Comparison of ENCODE assay signal across 13 mouse cellular contexts in the genomic region with DNA sequence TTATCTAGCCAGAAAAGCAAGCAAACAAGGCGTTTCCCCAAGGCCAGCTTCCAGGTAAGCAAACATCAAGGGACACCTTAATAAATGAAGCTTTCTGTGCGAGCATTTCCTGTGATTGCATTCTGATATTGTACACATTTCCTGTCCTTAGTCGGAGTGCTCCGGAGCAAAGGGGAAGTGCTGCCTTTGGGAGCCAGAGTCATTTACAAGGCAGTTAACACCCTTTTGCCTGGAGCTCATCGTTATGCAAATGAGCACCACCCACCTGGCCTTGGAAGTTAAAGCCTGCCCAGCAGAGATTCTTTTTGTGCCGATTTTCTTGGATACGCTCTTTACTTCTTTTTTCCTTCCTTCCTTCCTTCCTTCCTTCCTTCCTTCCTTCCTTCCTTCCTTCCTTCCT.
A peak's percentile ranks its signal among the peaks of the same experiment; 100 is the strongest.
DNase-seq lines count a peak whose midpoint lies in the region; ATAC-seq and TF ChIP-seq lines count a peak whose summit lies in the region.
"Had no signal": no experiment of that assay in that cellular context is flagged by ENCODE, and none has a peak within 500 bp of the region (broad histone marks: within the 10 kb centered on the region; RNA-seq: fewer than 3 reads in every experiment).

No protein-coding gene starts in this region.

- ATAC-seq in kidney, embryonic 14.5 days (ENCODE audit: low FRiP score, low TSS enrichment): no peak
- ATAC-seq: hindbrain, embryonic 16.5 days had no signal

- no peak for TF ChIP-seq POLR2A in kidney, adult 2 months (IDR thresholded peaks at IDR 0.05; ENCODE audit: low read depth, low read length)

- DNase-seq in kidney, adult 2 months: peak; percentile 40
- DNase-seq in urinary bladder, postnatal 14 days (ENCODE audit: low spot score): peak; percentile 19
- no peak for DNase-seq in urinary bladder, adult 2 months (ENCODE audit: low spot score)
- peak; percentile 29 to 48 for DNase-seq in kidney, postnatal 25 days
- DNase-seq in layer of hippocampus, adult 9-10 months (ENCODE audit: low spot score): no peak
- no peak for DNase-seq in limb, embryonic 10.5 days (ENCODE audit: low spot score)
- DNase-seq in gastrocnemius, adult 18-20 months (ENCODE audit: low spot score): no peak
- DNase-seq: cerebellum, adult 11 months; layer of hippocampus, postnatal 36 days had no signal

- H3K4me3 ChIP-seq in kidney, adult 2 months (ENCODE audit: insufficient read depth, low read depth, low read length): no peak overlapping the region
- H3K4me3 ChIP-seq in kidney, embryonic 14.5 days (ENCODE audit: low read length): no peak overlapping the region
- H3K4me3 ChIP-seq in limb, embryonic 10.5 days: no peak overlapping the region
- H3K4me3 ChIP-seq: erythroblast, embryonic 14.5 days; limb, embryonic 12.5 days had no signal

- no peaks in the 10 kb centered on the region for H3K9me3 ChIP-seq in kidney, embryonic 14.5 days (ENCODE audit: control insufficient read depth, low read length)
- no peaks in the 10 kb centered on the region for H3K9me3 ChIP-seq in limb, embryonic 10.5 days (replicated peaks)
- H3K9me3 ChIP-seq: limb, embryonic 12.5 days had no signal

- H3K36me3 ChIP-seq in kidney, adult 2 months (ENCODE audit: control insufficient read depth, insufficient read depth, low read length): no peaks in the 10 kb centered on the region
- no peaks in the 10 kb centered on the region for H3K36me3 ChIP-seq in kidney, embryonic 14.5 days (ENCODE audit: control insufficient read depth, insufficient read depth, low read length)
- no peaks in the 10 kb centered on the region for H3K36me3 ChIP-seq in limb, embryonic 10.5 days
- H3K36me3 ChIP-seq: limb, embryonic 12.5 days had no signal

- 12% methylated on average over 7 of the region's 7 CpGs for WGBS in kidney, adult 2 months
- WGBS in kidney, embryonic 14.5 days: 16% methylated on average over 7 of the region's 7 CpGs
- 13% methylated on average over 7 of the region's 7 CpGs for WGBS in limb, embryonic 10.5 days

- H3K4me2 ChIP-seq in kidney, embryonic 14.5 days (replicated peaks; ENCODE audit: low read depth, low read length): no peak overlapping the region
- H3K4me2 ChIP-seq: limb, embryonic 12.5 days had no signal

- no peaks in the 10 kb centered on the region for H3K4me1 ChIP-seq in kidney, adult 2 months (ENCODE audit: control insufficient read depth, insufficient read depth, low read length)
- peaks cover 6% of the 10 kb centered on the region; the same call in 1 of the 2 replicates for H3K4me1 ChIP-seq in kidney, embryonic 14.5 days (ENCODE audit: control insufficient read depth, insufficient read depth, low read length)
- H3K4me1 ChIP-seq in limb, embryonic 10.5 days: peaks cover 9% of the 10 kb centered on the region

- H3K27me3 ChIP-seq in kidney, adult 2 months (replicated peaks; ENCODE audit: control insufficient read depth, insufficient read depth, low read length): no peaks in the 10 kb centered on the region
- no peaks in the 10 kb centered on the region for H3K27me3 ChIP-seq in kidney, embryonic 14.5 days (ENCODE audit: control insufficient read depth, insufficient read depth, low read length)
- no peaks in the 10 kb centered on the region; the same call in 1 of the 2 replicates for H3K27me3 ChIP-seq in limb, embryonic 10.5 days (ENCODE audit: low read depth, poor library complexity, severe bottlenecking)
- H3K27me3 ChIP-seq: limb, embryonic 12.5 days had no signal

- no peak overlapping the region for H3K27ac ChIP-seq in kidney, adult 2 months (ENCODE audit: insufficient read depth, low read depth, low read length)
- H3K27ac ChIP-seq in kidney, embryonic 14.5 days (ENCODE audit: low read depth, low read length): no peak overlapping the region
- no peak overlapping the region for H3K27ac ChIP-seq in limb, embryonic 10.5 days
- H3K27ac ChIP-seq: limb, embryonic 12.5 days had no signal

- no peak overlapping the region for H3K9ac ChIP-seq in kidney, embryonic 14.5 days (ENCODE audit: low read depth, low read length)
- H3K9ac ChIP-seq: limb, embryonic 12.5 days had no signal

- no peak for TF ChIP-seq CTCF in kidney, adult 2 months (conservative IDR thresholded peaks at IDR 0.05; ENCODE audit: insufficient read depth, insufficient read length, low read depth, low read length)

Comparison
In these comparisons a context has a peak if more than half of its experiments do, and no peak if none do; other contexts are left out.
1. DNase-seq: peak in kidney, adult 2 months (single experiment), urinary bladder, postnatal 14 days (single experiment) and kidney, postnatal 25 days (2 of 2); none in urinary bladder, adult 2 months (single experiment), layer of hippocampus, adult 9-10 months (single experiment), limb, embryonic 10.5 days (single experiment) and gastrocnemius, adult 18-20 months (single experiment).